Mouse (Mus musculus) spleen, postnatal 14 days (tissue): ENCODE data around the gene Glod5.

Source experiments
- DNase-seq, 2 experiments: peaks; one replicate each; pipeline ENCODE4 v3.0.0; 2021 to 2022; ENCODE audit warnings: low spot score in 2 of 2

Glod5 gene

GRCm38 (mm10) chrX:7968226-7968625, 50.1 kb downstream of the Glod5 start:
- no peak for DNase-seq

DNA sequence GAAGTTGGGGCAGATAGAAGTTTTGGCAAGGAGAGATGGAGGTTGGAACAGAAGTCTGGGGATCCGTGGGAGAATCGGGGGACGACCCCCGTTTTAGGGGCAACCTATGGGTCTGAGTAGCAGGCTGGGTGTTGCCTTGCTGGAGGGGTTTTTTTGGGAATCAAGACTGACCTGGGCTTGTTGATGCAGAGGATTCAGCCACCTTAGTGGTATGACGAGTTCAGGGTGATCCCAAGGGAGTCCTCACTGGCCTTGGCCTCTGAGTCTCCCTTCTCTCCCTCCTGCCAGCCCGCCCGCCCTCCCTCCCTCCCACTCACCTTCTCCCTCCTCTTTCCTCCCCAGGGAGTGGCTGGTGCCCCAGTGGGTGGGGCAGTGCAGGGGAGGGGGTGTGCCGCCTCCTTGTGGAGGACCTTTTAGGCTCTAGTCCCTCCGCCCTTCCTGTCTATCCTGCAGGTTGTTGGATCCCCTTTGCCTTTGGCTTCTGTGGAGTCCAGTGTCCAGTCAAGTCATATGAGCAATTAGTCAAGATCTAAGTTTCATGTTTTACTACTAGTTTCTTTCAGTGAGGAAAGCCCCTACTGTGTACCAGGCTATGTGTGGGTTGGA, 50.6 kb downstream of the Glod5 start:
- peak; percentile 27 to 29 for DNase-seq

DNA sequence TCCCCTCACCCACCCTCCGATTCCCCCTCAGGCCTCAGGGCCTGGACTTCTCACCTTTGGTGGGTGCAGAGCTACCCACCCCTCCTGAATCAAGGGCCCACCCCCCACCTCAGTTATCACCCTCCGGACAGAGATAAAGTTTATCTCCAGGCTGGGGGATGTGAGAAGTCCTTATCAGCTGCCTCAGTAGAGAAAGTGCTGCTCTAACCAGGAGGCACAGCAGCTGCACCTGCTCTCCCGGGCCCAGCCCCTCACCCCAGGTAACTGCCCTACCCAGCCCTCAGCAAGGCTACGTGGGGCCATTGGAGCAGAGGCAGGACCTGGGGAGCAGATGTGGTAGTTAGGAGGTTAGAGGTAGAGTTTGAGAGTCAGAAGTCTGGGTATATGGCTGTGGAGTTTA, 52.1 kb downstream of the Glod5 start:
- DNase-seq, result no peak

DNA sequence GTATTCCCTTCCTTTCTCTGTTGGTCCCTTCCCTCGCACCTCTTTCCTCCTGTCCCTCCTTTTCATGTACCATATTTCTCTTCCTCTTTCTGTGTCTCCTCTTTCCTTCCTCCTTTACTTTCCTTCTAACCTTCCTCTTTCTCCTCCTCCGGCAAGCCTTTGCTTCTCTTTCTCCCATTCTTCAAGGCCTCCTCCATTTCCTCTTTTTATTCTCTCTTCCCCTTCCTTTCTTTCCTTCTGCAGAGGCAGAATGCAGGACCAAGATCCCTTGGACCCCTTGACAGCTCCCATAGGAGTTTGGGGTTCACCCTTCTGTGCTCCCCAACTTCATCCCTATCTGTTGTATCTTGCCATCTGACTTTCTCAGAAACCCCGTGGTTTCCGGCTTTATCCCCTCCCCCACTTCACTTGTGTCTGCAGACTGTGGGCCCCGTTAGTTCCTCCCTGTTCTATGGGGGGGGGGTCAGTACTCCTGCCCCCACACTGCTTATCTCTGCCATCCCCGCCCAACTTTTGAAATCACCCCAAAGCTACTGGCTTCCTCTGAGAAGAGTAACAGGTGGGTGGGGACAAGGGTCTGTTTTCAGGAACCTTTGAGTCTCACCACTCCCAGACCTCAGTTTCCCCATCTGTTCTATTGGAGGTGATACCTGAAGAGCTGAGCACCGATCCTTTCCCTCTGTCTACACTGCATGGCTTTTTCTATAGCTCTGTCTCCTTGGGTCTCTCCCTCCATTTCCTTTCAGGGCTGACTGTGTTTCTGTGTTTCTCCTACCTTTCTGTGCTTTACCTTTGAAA, 54.3 kb downstream of the Glod5 start:
- DNase-seq, result no peak

DNA sequence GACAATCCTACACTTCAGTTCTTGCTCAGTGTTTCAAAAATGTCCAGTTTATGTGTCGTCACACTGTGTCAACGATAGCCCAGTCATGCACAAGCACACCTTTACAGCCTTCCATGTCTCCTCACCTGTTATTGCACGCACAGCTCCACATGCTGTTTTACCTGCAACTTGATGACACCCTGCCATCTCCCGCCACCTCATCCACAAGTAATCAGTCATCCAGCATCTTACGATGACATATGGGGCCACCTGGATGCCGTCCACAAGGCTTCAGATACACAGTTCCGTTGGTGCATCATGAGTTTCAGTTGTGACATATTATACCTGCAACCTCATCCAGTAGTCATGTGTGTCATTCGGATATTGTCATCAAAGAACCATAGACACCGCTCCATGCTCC, 59.4 kb downstream of the Glod5 start:
- no peak for DNase-seq
